Mouse (Mus musculus) adrenal gland, postnatal 0 days (tissue): Measurements from ENCODE around the gene Ppib. TPM values are rescaled to one million over a fixed set of nuclear protein-coding genes. Genes with fewer than 3 reads are reported as not detected.

Experiments
- polyA plus RNA-seq: library from polyadenylated mRNA; unstranded; fragments of >200 nt; fragmentation: Nextera tagmentation; extraction: Ambion mirVana; gene quantifications from 2 replicates; pipeline ENCODE4 v1.2.1, GENCODE M21; 2015

Ppib gene
- 632 and 633 TPM in 2 replicates for polyA plus RNA-seq

DNA sequence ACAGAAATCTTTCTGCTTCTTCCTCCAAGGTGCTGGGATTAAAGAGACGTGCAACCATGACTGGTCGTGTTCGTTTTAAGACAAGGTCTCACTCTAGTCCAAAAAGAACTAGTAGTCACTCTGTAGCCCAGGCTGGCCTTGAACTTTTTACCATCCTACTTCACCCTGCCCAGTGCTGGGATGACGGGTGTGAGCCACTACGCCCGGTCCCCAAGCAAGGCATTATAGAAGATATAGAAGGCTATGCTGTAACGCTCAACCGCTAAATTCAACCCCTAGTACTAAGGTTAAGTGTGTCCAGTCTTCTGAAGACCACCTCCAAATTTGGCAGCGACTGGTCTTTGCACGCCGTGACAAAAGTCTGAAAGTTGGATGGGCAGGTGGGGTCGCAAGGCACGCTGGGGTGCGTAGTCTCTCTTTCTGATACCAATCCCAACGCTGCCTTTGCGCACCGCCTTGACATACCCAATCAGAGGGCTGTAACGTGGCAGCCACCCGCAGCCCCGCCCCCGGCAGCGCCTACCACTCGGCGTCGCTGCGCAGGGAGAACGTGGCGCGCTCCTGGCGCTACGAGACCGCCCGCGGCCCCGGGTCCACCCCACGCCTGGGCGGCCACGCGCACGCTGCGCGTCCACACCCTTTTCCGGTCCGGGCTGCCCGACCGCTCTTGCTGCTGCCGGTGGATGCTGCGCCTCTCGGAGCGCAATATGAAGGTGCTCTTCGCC, at the start of gene Ppib:
TSS of gene Ppib (plus strand) at position 640 of the 725 bp plus-strand sequence.

DNA sequence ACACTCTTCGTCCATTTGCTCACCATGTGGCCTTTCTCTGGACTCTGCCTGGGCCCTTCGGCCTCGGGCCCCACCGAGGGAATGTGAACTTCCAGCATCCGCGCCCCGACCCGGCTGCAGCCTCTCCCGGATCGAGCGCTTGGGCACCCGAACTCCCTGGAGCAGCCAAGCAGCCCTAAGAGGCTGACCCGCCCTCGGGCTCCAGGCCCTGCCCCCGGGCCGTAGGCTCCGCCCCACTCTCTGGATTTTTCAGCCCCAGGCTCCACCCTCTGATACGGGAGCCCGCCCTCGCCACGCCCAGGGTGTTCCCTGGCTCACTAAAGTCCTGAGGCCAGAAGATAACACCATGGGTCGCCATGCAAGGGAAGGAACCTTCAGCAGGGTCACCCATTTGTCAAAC, 9.6 kb downstream of the Ppib start, which contains the start of gene Snx22:
TSS of gene Snx22 (minus strand) at position 137 of the 400 bp plus-strand sequence.

Other genes with a start within 250 kb of the Ppib start
- gene Zfp609, start 232.7 kb upstream of the Ppib start, polyA plus RNA-seq, result 5.1 and 5.5 TPM in 2 replicates
- gene Pclaf, start 170.0 kb upstream of the Ppib start, polyA plus RNA-seq, result 43.7 and 47.2 TPM in 2 replicates
- 21.3 and 27.4 TPM in 2 replicates for gene Trip4, start 151.4 kb upstream of the Ppib start, polyA plus RNA-seq
- 6.3 and 8.7 TPM in 2 replicates for gene Csnk1g1, start 151.3 kb upstream of the Ppib start, polyA plus RNA-seq
- 0.72 and 1.9 TPM in 2 replicates for gene Snx22, start 9.5 kb downstream of the Ppib start, polyA plus RNA-seq
- 122 and 143 TPM in 2 replicates for gene Snx1, start 66.4 kb downstream of the Ppib start, polyA plus RNA-seq
- gene Ciao2a, start 66.4 kb downstream of the Ppib start, polyA plus RNA-seq, result 232 and 233 TPM in 2 replicates
- gene Dapk2, start 98.0 kb downstream of the Ppib start, polyA plus RNA-seq, result 3.7 and 8.1 TPM in 2 replicates